ENCODE assay signal across 10 mouse cellular contexts in the genomic region with DNA sequence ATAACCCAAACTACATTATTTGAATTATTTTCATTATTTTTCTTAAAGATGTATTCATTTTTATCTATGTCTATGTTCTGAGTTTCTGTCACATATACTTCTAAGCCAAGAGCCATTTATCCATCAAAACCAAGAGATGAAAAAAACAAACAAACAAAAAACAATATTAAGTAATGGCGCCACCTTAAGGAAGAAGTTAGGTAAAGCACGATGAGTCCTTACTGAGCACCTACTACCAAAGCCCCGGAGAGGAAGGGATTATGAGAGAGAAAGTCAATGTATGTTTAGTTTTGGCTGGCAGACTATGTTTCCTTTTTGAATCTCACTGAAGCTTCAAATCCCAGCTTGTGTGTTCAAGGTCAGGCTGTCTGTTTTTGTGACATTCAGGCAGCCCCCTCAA.
A peak's percentile ranks its signal among the peaks of the same experiment; 100 is the strongest.
DNase-seq lines count a peak whose midpoint lies in the region; TF ChIP-seq lines count a peak whose summit lies in the region.
"Had no signal": no experiment of that assay in that cellular context is flagged by ENCODE, and none has a peak within 500 bp of the region (broad histone marks: within the 10 kb centered on the region; RNA-seq: fewer than 3 reads in every experiment).

No protein-coding gene starts in this region.

- H3K27ac ChIP-seq in CH12.LX (ENCODE audit: insufficient read depth, low read depth): no peak overlapping the region
- H3K27ac ChIP-seq in cortical plate, adult 2 months (ENCODE audit: insufficient read depth, low read length): no peak overlapping the region
- H3K27ac ChIP-seq: embryonic facial prominence, embryonic 10.5 days; forebrain, embryonic 13.5 days had no signal

- no peaks in the 10 kb centered on the region for H3K79me2 ChIP-seq in CH12.LX (replicated peaks; ENCODE audit: control insufficient read depth, extremely low read depth, insufficient read depth, poor library complexity, severe bottlenecking)

- peak; percentile 1 to 44; a peak in 2 of 4 replicates for TF ChIP-seq CTCF in CH12.LX (conservative IDR thresholded peaks at IDR 0.05 in 1 of 2, IDR thresholded peaks at IDR 0.05 in 1 of 2; ENCODE audit: low read depth in 2 of 2, low read length in 2 of 2)
- TF ChIP-seq CTCF in cortical plate, adult 2 months (IDR thresholded peaks at IDR 0.05; ENCODE audit: extremely low read depth, insufficient read depth, low read length): peak; percentile 9; the same call in 1 of the 2 replicates

- H3K9ac ChIP-seq in CH12.LX (ENCODE audit: insufficient read depth, low read depth): no peak overlapping the region
- H3K9ac ChIP-seq: forebrain, embryonic 13.5 days had no signal

- TF ChIP-seq POLR2A in CH12.LX (IDR thresholded peaks at IDR 0.05; ENCODE audit: low read depth, low read length): no peak
- no peak for TF ChIP-seq POLR2A in cortical plate, adult 2 months (IDR thresholded peaks at IDR 0.05; ENCODE audit: extremely low read depth, insufficient read depth, low read length)

- H3K4me3 ChIP-seq in CH12.LX (replicated peaks in 1 of 3; ENCODE audit: low read depth in 2 of 3, low read length in 2 of 3, poor library complexity in 1 of 3): no peak overlapping the region
- H3K4me3 ChIP-seq in cortical plate, adult 2 months (ENCODE audit: insufficient read depth, low read length): no peak overlapping the region
- H3K4me3 ChIP-seq: embryonic facial prominence, embryonic 10.5 days; forebrain, embryonic 13.5 days had no signal

- DNase-seq in embryo, embryonic 10 days (ENCODE audit: low spot score): peak; percentile 44
- no peak for DNase-seq in embryo, embryonic 9.5 days (ENCODE audit: extremely low spot score)
- DNase-seq in kidney, adult 9 months: peak; percentile 25
- no peak for DNase-seq in kidney, postnatal 14 days
- peak; percentile 7 for DNase-seq in CH12.LX (ENCODE audit: extremely low read depth)
- no peak for DNase-seq in right cerebral cortex, postnatal 25 days
- DNase-seq in right cerebral cortex, adult 18-20 months: no peak

- peak; percentile 29 for TF ChIP-seq RAD21 in CH12.LX (IDR thresholded peaks at IDR 0.05; ENCODE audit: low read depth, low read length)

- H3K36me3 ChIP-seq in CH12.LX (replicated peaks in 1 of 2; ENCODE audit: control insufficient read depth in 1 of 2, insufficient read depth in 1 of 2, low read length in 1 of 2): no peaks in the 10 kb centered on the region
- H3K36me3 ChIP-seq: embryonic facial prominence, embryonic 10.5 days had no signal

- H3K27me3 ChIP-seq in CH12.LX (replicated peaks): no peaks in the 10 kb centered on the region
- H3K27me3 ChIP-seq: forebrain, embryonic 13.5 days had no signal

- no peak overlapping the region for H3K4me2 ChIP-seq in CH12.LX (ENCODE audit: insufficient read depth, low read depth, poor library complexity, severe bottlenecking)
- H3K4me2 ChIP-seq: forebrain, embryonic 13.5 days had no signal

- dilution Hi-C loops in CH12.LX (cut with MboI; ENCODE audit: extremely low pct_ligation_motif_present, extremely low pct_unique_long_range_greater_than_20kb, low sequenced_read_pairs): no loop called here

- 0 out of 4 replicates have a peak, but pooled peaks cover 0 to 6% of the 10 kb centered on the region in 2 experiments for H3K4me1 ChIP-seq in CH12.LX (ENCODE audit: control insufficient read depth in 1 of 2, insufficient read depth in 2 of 2)
- no peaks in the 10 kb centered on the region for H3K4me1 ChIP-seq in cortical plate, adult 2 months (ENCODE audit: control insufficient read depth, insufficient read depth, low read length)
- H3K4me1 ChIP-seq: forebrain, embryonic 13.5 days had no signal

- H3K9me3 ChIP-seq in CH12.LX (replicated peaks; ENCODE audit: low read length): no peaks in the 10 kb centered on the region
- H3K9me3 ChIP-seq: embryonic facial prominence, embryonic 10.5 days; forebrain, embryonic 13.5 days had no signal

- in situ Hi-C loops in CH12.LX (cut with MboI; ENCODE audit: low pct_ligation_motif_present, low pct_unique_long_range_greater_than_20kb, low sequenced_read_pairs): no loop called here

- no peak for TF ChIP-seq EP300 in CH12.LX (IDR thresholded peaks at IDR 0.05; ENCODE audit: low read length)

TF ChIP-seq in CH12.LX, 34 proteins besides CTCF, POLR2A, EP300 and RAD21:
- TF ChIP-seq SMC3 (IDR thresholded peaks at IDR 0.05; ENCODE audit: low read depth, low read length) (peak; percentile 4; the same call in 1 of the 2 replicates), HCFC1 (IDR thresholded peaks at IDR 0.05; ENCODE audit: low read depth, low read length) (no peak)

Comparison
In these comparisons a context has a peak if more than half of its experiments do, and no peak if none do; other contexts are left out.
1. DNase-seq: peak in embryo, embryonic 10 days (single experiment), kidney, adult 9 months (single experiment) and CH12.LX (single experiment); none in embryo, embryonic 9.5 days (single experiment), kidney, postnatal 14 days (single experiment), right cerebral cortex, postnatal 25 days (single experiment) and right cerebral cortex, adult 18-20 months (single experiment).